Mouse (Mus musculus) midbrain, postnatal 0 days (tissue): ENCODE results near the gene Caskin2. TPM values are rescaled to one million over a fixed set of nuclear protein-coding genes. Genes with fewer than 3 reads are reported as not detected.

Experiments
- ATAC-seq: fragments of 200-750 bp; cut with Nextera tagmentation; 2 replicates; pipeline ENCODE4 v1.8.0; 2017; ENCODE audit warnings: moderate number of reproducible peaks, mild to moderate bottlenecking, moderate TSS enrichment, moderate library complexity; ENCODE audit not compliant: low FRiP score
- DNase-seq: peaks from one replicate; pipeline ENCODE4 v3.0.0-alpha.2; 2015; ENCODE audit warnings: low spot score
- H3K27ac ChIP-seq: fragments of 300-500 bp; sonication (generic); 2 replicates; pipeline ENCODE4 v1.5.1; 2014; ENCODE audit warnings: low read depth, mild to moderate bottlenecking, low read length, mixed read lengths
- H3K27me3 ChIP-seq: fragments of 300-500 bp; sonication (generic); 2 replicates; pipeline ENCODE4 v1.6.1; 2014; ENCODE audit warnings: low read length, control low read depth, mixed read lengths; ENCODE audit not compliant: insufficient read depth
- H3K36me3 ChIP-seq: fragments of 300-500 bp; sonication (generic); 2 replicates; pipeline ENCODE4 v1.6.1; 2014; ENCODE audit warnings: low read length, control low read depth, mixed read lengths; ENCODE audit not compliant: insufficient read depth
- H3K4me1 ChIP-seq: fragments of 300-500 bp; sonication (generic); 2 replicates; pipeline ENCODE4 v1.6.1; 2014; ENCODE audit warnings: mild to moderate bottlenecking, control low read depth, antibody characterized with exemption, low read length, mixed read lengths; ENCODE audit not compliant: insufficient read depth
- H3K4me2 ChIP-seq: fragments of 300-500 bp; sonication (generic); 2 replicates; pipeline ENCODE4 v1.6.1; 2014; ENCODE audit warnings: low read depth, mild to moderate bottlenecking, low read length, mixed read lengths; ENCODE audit not compliant: poor library complexity, severe bottlenecking
- H3K4me3 ChIP-seq: fragments of 300-500 bp; sonication (generic); 2 replicates; pipeline ENCODE4 v1.5.1; 2014; ENCODE audit warnings: low read depth, mild to moderate bottlenecking, low read length, moderate library complexity
- H3K9ac ChIP-seq: fragments of 300-500 bp; sonication (generic); replicated peaks from 2 replicates; pipeline ENCODE4 v1.6.1; 2014; ENCODE audit warnings: mild to moderate bottlenecking, low read length, moderate library complexity, mixed read lengths; ENCODE audit not compliant: poor library complexity, severe bottlenecking
- H3K9me3 ChIP-seq: fragments of 300-500 bp; sonication (generic); 2 replicates; pipeline ENCODE4 v1.6.1; 2016; ENCODE audit warnings: low read length, control low read depth
- CTCF ChIP-seq: IDR thresholded peaks from 2 replicates; pipeline ENCODE4 v1.5.1; 2016; ENCODE audit warnings: antibody characterized with exemption, mild to moderate bottlenecking
- WGBS: fragments of 180-500 bp; shearing (Covaris S2); extraction: QIAGEN DNeasy Blood & Tissue Kit; methylation state at CpG from one replicate; pipeline ENCODE4 v1.1.7; 2014; 5-methylcytosine and 5-hydroxymethylcytosine counted together
- polyA plus RNA-seq: library from polyadenylated mRNA; unstranded; fragments of >200 nt; fragmentation: Nextera tagmentation; extraction: Ambion mirVana; gene quantifications from 2 replicates; pipeline ENCODE4 v1.2.1, GENCODE M21; 2015
- total RNA-seq: library from RNA; depleted of rRNA; stranded (reverse); fragments of >200 nt; gene quantifications from 2 replicates; pipeline ENCODE4 v1.2.3, GENCODE M21; 2014

The Caskin2 gene
- total and polyA plus RNA-seq, 2 experiments from 2014 or later: 7.2 to 27.9 TPM

DNA sequence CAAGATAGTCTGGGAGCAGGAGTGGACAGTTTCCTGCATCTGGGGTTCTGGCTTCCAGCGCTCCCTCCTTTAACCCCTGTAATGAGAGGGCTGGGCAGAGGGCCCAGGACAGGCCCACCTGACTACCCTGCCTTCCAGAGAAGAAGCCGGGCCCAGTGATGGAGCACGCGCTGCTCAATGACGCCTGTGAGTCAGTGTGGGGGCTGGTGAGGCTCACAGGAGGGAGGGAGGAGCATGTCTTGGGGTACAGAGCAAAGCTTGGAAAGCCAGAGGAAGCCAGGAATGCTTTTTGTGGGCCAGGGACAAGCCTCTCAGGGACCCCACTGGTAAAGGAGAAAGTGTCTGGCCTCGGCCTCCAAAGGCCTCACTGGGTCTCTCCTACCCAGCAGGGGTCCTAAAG, 41.2 kb upstream of the Caskin2 start:
- no peaks in the 10 kb centered on the region for H3K4me1 ChIP-seq
- no peaks in the 10 kb centered on the region for H3K9me3 ChIP-seq
- H3K4me2 ChIP-seq: no peak overlapping the region

GRCm38 (mm10) chr11:115845819-115846218, 32.4 kb upstream of the Caskin2 start:
- DNase-seq (no peak), ATAC-seq (no peak)
- Histone ChIP-seq H3K36me3 (no peaks in the 10 kb centered on the region), H3K27me3 (no peaks in the 10 kb centered on the region), H3K9ac (no peak overlapping the region), H3K27ac (no peak overlapping the region), H3K4me1 (no peaks in the 10 kb centered on the region), H3K4me3 (no peak overlapping the region), H3K9me3 (no peaks in the 10 kb centered on the region), H3K4me2 (no peak overlapping the region)
- WGBS: 93% methylated on average over 2 of the region's 2 CpGs
- no peak for TF ChIP-seq CTCF

More for the DNA sequence above, 41.2 kb upstream of the Caskin2 start:
- Histone ChIP-seq H3K27me3 (peaks cover 19% of the 10 kb centered on the region), H3K9ac (no peak overlapping the region), H3K4me3 (no peak overlapping the region), H3K27ac (no peak overlapping the region), H3K36me3 (no peaks in the 10 kb centered on the region)
- WGBS: 71% methylated on average over 6 of the region's 6 CpGs
- TF ChIP-seq CTCF: no peak
- ATAC-seq (no peak), DNase-seq (no peak)

GRCm38 (mm10) chr11:115844240-115844639, 30.8 kb upstream of the Caskin2 start:
- H3K9me3 ChIP-seq: no peaks in the 10 kb centered on the region
- no peak for DNase-seq
- no peak for TF ChIP-seq CTCF
- H3K4me1 ChIP-seq: no peaks in the 10 kb centered on the region
- no peak overlapping the region for H3K4me2 ChIP-seq
- H3K36me3 ChIP-seq: no peaks in the 10 kb centered on the region
- no peak for ATAC-seq
- no peak overlapping the region for H3K27ac ChIP-seq
- no peak overlapping the region for H3K9ac ChIP-seq
- H3K4me3 ChIP-seq: no peak overlapping the region
- WGBS: 72% methylated on average over 8 of the region's 8 CpGs
- H3K27me3 ChIP-seq: no peaks in the 10 kb centered on the region

DNA sequence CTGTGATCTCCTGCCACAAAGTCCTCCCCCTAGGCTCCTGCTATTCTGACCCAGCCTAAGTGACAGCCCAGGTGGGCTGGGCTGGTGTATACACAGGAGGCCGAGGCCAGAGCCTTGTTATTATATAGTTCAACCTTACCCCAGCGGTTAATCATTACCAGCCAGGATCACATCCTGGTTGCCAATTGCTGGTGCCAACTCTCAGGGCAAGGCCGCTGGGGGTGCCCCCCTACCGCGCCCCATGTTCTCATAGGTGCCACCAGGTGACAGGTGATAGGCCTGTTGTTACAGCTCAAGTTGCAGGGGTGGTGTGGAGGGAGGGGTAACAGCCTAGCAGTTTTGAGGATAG, 30.4 kb upstream of the Caskin2 start:
- Histone ChIP-seq H3K4me2 (no peak overlapping the region), H3K27me3 (no peaks in the 10 kb centered on the region), H3K9ac (no peak overlapping the region), H3K4me1 (no peaks in the 10 kb centered on the region), H3K9me3 (no peaks in the 10 kb centered on the region), H3K36me3 (no peaks in the 10 kb centered on the region), H3K4me3 (no peak overlapping the region), H3K27ac (no peak overlapping the region)
- ATAC-seq: no peak
- WGBS: 96% methylated on average over 5 of the region's 5 CpGs
- no peak for TF ChIP-seq CTCF
- DNase-seq: no peak

- ATAC-seq (no peak), DNase-seq (no peak)
- Histone ChIP-seq H3K9me3 (no peaks in the 10 kb centered on the region), H3K4me1 (no peaks in the 10 kb centered on the region), H3K27ac (no peak overlapping the region), H3K4me2 (no peak overlapping the region), H3K4me3 (no peak overlapping the region), H3K36me3 (no peaks in the 10 kb centered on the region), H3K9ac (no peak overlapping the region), H3K27me3 (no peaks in the 10 kb centered on the region)
- no peak for TF ChIP-seq CTCF
- 84% methylated on average over 12 of the region's 14 CpGs for WGBS
These were observed 29.9 kb upstream of the Caskin2 start for GRCm38 (mm10) chr11:115843141-115843890.

DNA sequence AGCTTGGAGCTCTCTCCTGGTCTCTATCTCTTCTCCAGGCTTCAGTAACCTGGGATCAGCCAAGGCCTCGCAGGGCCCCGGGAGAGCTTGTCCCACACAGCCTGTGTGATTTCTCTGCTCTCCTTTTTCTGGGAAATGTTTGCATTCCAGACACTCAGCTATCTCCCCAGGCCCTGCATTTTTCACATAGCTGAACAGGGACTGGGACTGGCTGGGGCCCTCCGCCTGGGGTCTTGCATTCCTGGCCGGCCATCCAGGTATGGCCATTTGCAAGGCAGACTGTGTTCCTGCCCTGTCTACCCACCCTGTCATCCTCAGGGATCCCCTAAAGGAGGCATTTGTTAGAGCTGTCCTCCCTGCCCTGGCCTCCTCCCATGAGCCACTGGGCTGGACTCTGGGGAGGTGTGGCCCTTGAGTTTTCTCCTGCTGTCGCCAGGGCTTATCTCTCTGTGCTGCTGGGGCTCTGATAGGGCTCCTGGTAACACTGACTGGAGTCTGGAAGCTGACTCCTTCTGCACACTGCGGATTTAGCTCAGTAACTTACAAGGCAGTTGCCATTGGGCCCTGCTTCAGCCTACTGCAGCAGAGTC, 28.6 kb upstream of the Caskin2 start:
- Histone ChIP-seq H3K27me3 (no peaks in the 10 kb centered on the region), H3K4me2 (no peak overlapping the region), H3K27ac (no peak overlapping the region), H3K4me1 (no peaks in the 10 kb centered on the region), H3K9ac (no peak overlapping the region), H3K4me3 (no peak overlapping the region), H3K9me3 (no peaks in the 10 kb centered on the region), H3K36me3 (no peaks in the 10 kb centered on the region)
- 29% methylated on average over 6 of the region's 6 CpGs for WGBS
- TF ChIP-seq CTCF: no peak
- DNase-seq (no peak), ATAC-seq (no peak)
